ENCODE assay signal across 8 mouse cellular contexts in genomic region chr5:24427981-24428402, GRCm38 (mm10). TPM values are rescaled to one million over a fixed set of nuclear protein-coding genes. Genes with fewer than 3 reads are reported as not detected.
DNase-seq lines count a peak whose midpoint lies in the region; ATAC-seq and TF ChIP-seq lines count a peak whose summit lies in the region.

No protein-coding gene starts in this region.

- peaks cover 59% of the 10 kb centered on the region for H3K4me1 ChIP-seq in forebrain, embryonic 10.5 days
- H3K4me1 ChIP-seq in forebrain, embryonic 16.5 days (replicated peaks; ENCODE audit: control insufficient read depth, insufficient read depth, low read length) = peaks cover 38% of the 10 kb centered on the region
- peaks cover 48% of the 10 kb centered on the region for H3K4me1 ChIP-seq in hindbrain, embryonic 12.5 days
- H3K4me1 ChIP-seq in limb, embryonic 14.5 days (ENCODE audit: control insufficient read depth, insufficient read depth, low read length) = peaks cover 33% of the 10 kb centered on the region
- peaks cover 20% of the 10 kb centered on the region for H3K4me1 ChIP-seq in midbrain, embryonic 16.5 days (ENCODE audit: control insufficient read depth, insufficient read depth, low read length)

- peaks cover 19% of the 10 kb centered on the region for H3K27me3 ChIP-seq in forebrain, embryonic 10.5 days (ENCODE audit: poor library complexity, severe bottlenecking)
- H3K27me3 ChIP-seq in forebrain, embryonic 16.5 days (replicated peaks; ENCODE audit: control insufficient read depth, insufficient read depth, low read length) = no peaks in the 10 kb centered on the region
- peaks cover 13% of the 10 kb centered on the region; the same call in 1 of the 2 replicates for H3K27me3 ChIP-seq in hindbrain, embryonic 12.5 days
- no peaks in the 10 kb centered on the region for H3K27me3 ChIP-seq in limb, embryonic 14.5 days (ENCODE audit: control insufficient read depth, insufficient read depth, low read length)
- no peaks in the 10 kb centered on the region; the same call in 1 of the 2 replicates for H3K27me3 ChIP-seq in midbrain, embryonic 16.5 days (ENCODE audit: control insufficient read depth, insufficient read depth, low read depth, low read length)

- no peak overlapping the region for H3K9ac ChIP-seq in forebrain, embryonic 16.5 days (replicated peaks; ENCODE audit: low read depth, low read length)
- peak overlapping the region; percentile 28; the same call in 1 of the 2 replicates for H3K9ac ChIP-seq in hindbrain, embryonic 12.5 days
- H3K9ac ChIP-seq in limb, embryonic 14.5 days (ENCODE audit: low read depth, low read length, severe bottlenecking) = peak overlapping the region; percentile 28; the same call in 1 of the 2 replicates
- 0 out of 2 replicates have a peak overlapping the region, but pooled peaks have one; percentile 14 for H3K9ac ChIP-seq in midbrain, embryonic 16.5 days (ENCODE audit: low read depth, low read length)

- peak overlapping the region; percentile 54 for H3K27ac ChIP-seq in forebrain, embryonic 10.5 days
- H3K27ac ChIP-seq in forebrain, embryonic 16.5 days (ENCODE audit: low read length) = no peak overlapping the region
- no peak overlapping the region for H3K27ac ChIP-seq in hindbrain, embryonic 12.5 days
- no peak overlapping the region for H3K27ac ChIP-seq in limb, embryonic 14.5 days (replicated peaks; ENCODE audit: low read depth, low read length)
- no peak overlapping the region for H3K27ac ChIP-seq in midbrain, embryonic 16.5 days (ENCODE audit: low read length)

- peak overlapping the region; percentile 75 for H3K4me3 ChIP-seq in forebrain, embryonic 10.5 days
- H3K4me3 ChIP-seq in forebrain, embryonic 16.5 days (replicated peaks; ENCODE audit: low read length) = no peak overlapping the region
- no peak overlapping the region for H3K4me3 ChIP-seq in hindbrain, embryonic 12.5 days
- 0 out of 2 replicates have a peak overlapping the region, but pooled peaks have one; percentile 1 for H3K4me3 ChIP-seq in limb, embryonic 14.5 days (replicated peaks; ENCODE audit: low read length)
- H3K4me3 ChIP-seq in midbrain, embryonic 16.5 days (ENCODE audit: low read depth, low read length) = no peak overlapping the region

- DNase-seq in forebrain, embryonic 10.5 days (ENCODE audit: extremely low spot score, low spot score) = peak; percentile 45
- DNase-seq in limb, embryonic 14.5 days (ENCODE audit: low spot score) = no peak
- DNase-seq in gastrocnemius, postnatal 4 days (ENCODE audit: low spot score in 2 of 2) = no peak
- no peak for DNase-seq in layer of hippocampus, postnatal 36 days
- DNase-seq in ovary, postnatal 10 days (ENCODE audit: low spot score) = no peak

- TF ChIP-seq POLR2A in limb, embryonic 14.5 days (IDR thresholded peaks at IDR 0.05; ENCODE audit: borderline replicate concordance, extremely low read depth, insufficient read depth, insufficient read length) = no peak

- no peaks in the 10 kb centered on the region for H3K9me3 ChIP-seq in forebrain, embryonic 10.5 days
- no peaks in the 10 kb centered on the region for H3K9me3 ChIP-seq in forebrain, embryonic 16.5 days (ENCODE audit: control insufficient read depth, low read length)
- no peaks in the 10 kb centered on the region for H3K9me3 ChIP-seq in hindbrain, embryonic 12.5 days (replicated peaks)
- no peaks in the 10 kb centered on the region for H3K9me3 ChIP-seq in limb, embryonic 14.5 days (ENCODE audit: control insufficient read depth, low read length)
- no peaks in the 10 kb centered on the region for H3K9me3 ChIP-seq in midbrain, embryonic 16.5 days (replicated peaks; ENCODE audit: control insufficient read depth, low read length, poor library complexity, severe bottlenecking)

- no peak overlapping the region for H3K4me2 ChIP-seq in forebrain, embryonic 16.5 days (ENCODE audit: low read length)
- peak overlapping the region; percentile 80 for H3K4me2 ChIP-seq in hindbrain, embryonic 12.5 days (replicated peaks)
- H3K4me2 ChIP-seq in limb, embryonic 14.5 days (replicated peaks; ENCODE audit: low read depth, low read length, severe bottlenecking) = peak overlapping the region; percentile 94
- H3K4me2 ChIP-seq in midbrain, embryonic 16.5 days (ENCODE audit: low read length) = peak overlapping the region; percentile 6; the same call in 1 of the 2 replicates

- H3K36me3 ChIP-seq in forebrain, embryonic 10.5 days (replicated peaks) = peaks cover 42% of the 10 kb centered on the region
- H3K36me3 ChIP-seq in forebrain, embryonic 16.5 days (ENCODE audit: control insufficient read depth, insufficient read depth) = no peaks in the 10 kb centered on the region
- H3K36me3 ChIP-seq in hindbrain, embryonic 12.5 days = peaks cover 38% of the 10 kb centered on the region
- H3K36me3 ChIP-seq in limb, embryonic 14.5 days (ENCODE audit: control insufficient read depth, insufficient read depth, low read length) = peaks cover 41% of the 10 kb centered on the region
- peaks cover 16% of the 10 kb centered on the region; the same call in 1 of the 2 replicates for H3K36me3 ChIP-seq in midbrain, embryonic 16.5 days (ENCODE audit: control insufficient read depth, insufficient read depth, low read length)

- ATAC-seq in forebrain, embryonic 16.5 days = no peak
- no peak for ATAC-seq in hindbrain, embryonic 12.5 days (ENCODE audit: low FRiP score)
- ATAC-seq in limb, embryonic 14.5 days (ENCODE audit: low FRiP score, low read depth) = no peak
- no peak for ATAC-seq in midbrain, embryonic 16.5 days

- WGBS in forebrain, embryonic 10.5 days = 3% methylated on average over 15 of the region's 15 CpGs
- WGBS in forebrain, embryonic 16.5 days = 9% methylated on average over 15 of the region's 15 CpGs
- 5% methylated on average over 15 of the region's 15 CpGs for WGBS in hindbrain, embryonic 12.5 days
- 9% methylated on average over 15 of the region's 15 CpGs for WGBS in limb, embryonic 14.5 days
- 8% methylated on average over 14 of the region's 15 CpGs for WGBS in midbrain, embryonic 16.5 days

RNA-seq across cellular contexts. Expression of gene Slc4a2, which starts 4.4 kb away (rescaled TPM):
- 32.8 and 33.6 TPM in 2 replicates for polyA plus RNA-seq in forebrain, embryonic 10.5 days (2016; fragmentation: Nextera tagmentation; extraction: Ambion mirVana)
- polyA plus RNA-seq in forebrain, embryonic 16.5 days (2015; fragmentation: Nextera tagmentation; extraction: Ambion mirVana) = 19.1 and 23.9 TPM in 2 replicates
- 38.1 and 39.9 TPM in 2 replicates for polyA plus RNA-seq in hindbrain, embryonic 12.5 days (2016; fragmentation: Nextera tagmentation; extraction: Ambion mirVana)
- polyA plus RNA-seq in limb, embryonic 14.5 days (2012; rRNA removed) = 69.1 and 84.1 TPM in 2 replicates
- 30.0 and 37.1 TPM in 2 replicates for polyA plus RNA-seq in limb, embryonic 14.5 days (2014; fragmentation: Nextera tagmentation; extraction: Ambion mirVana)
- polyA plus RNA-seq in midbrain, embryonic 16.5 days (2015; fragmentation: Nextera tagmentation; extraction: Ambion mirVana) = 22.2 and 23.7 TPM in 2 replicates
- total RNA-seq in gastrocnemius, postnatal 4 days (2021) = 10 to 100 TPM; 40.3 to 42.6 TPM
- 10 to 100 TPM; 25.6 to 33.2 TPM for total RNA-seq in layer of hippocampus, postnatal 36 days (2021)

RNA-seq across cellular contexts. Expression of gene Cdk5, which starts 4.7 kb away (rescaled TPM):
- polyA plus RNA-seq in forebrain, embryonic 10.5 days (2016; fragmentation: Nextera tagmentation; extraction: Ambion mirVana) = 42.7 and 48.9 TPM in 2 replicates
- polyA plus RNA-seq in forebrain, embryonic 16.5 days (2015; fragmentation: Nextera tagmentation; extraction: Ambion mirVana) = 106 and 127 TPM in 2 replicates
- 61.0 and 63.8 TPM in 2 replicates for polyA plus RNA-seq in hindbrain, embryonic 12.5 days (2016; fragmentation: Nextera tagmentation; extraction: Ambion mirVana)
- polyA plus RNA-seq in limb, embryonic 14.5 days (2012; rRNA removed) = 127 and 165 TPM in 2 replicates
- polyA plus RNA-seq in limb, embryonic 14.5 days (2014; fragmentation: Nextera tagmentation; extraction: Ambion mirVana) = 51.7 TPM in 2 replicates
- 130 and 149 TPM in 2 replicates for polyA plus RNA-seq in midbrain, embryonic 16.5 days (2015; fragmentation: Nextera tagmentation; extraction: Ambion mirVana)
- total RNA-seq in gastrocnemius, postnatal 4 days (2021) = 10 to 100 TPM; 24.4 to 25.7 TPM
- total RNA-seq in layer of hippocampus, postnatal 36 days (2021) = 100 to 1,000 TPM; 122 TPM

RNA-seq across cellular contexts. Expression of gene Asic3, which starts 14.8 kb away (rescaled TPM):
- polyA plus RNA-seq in forebrain, embryonic 10.5 days (2016; fragmentation: Nextera tagmentation; extraction: Ambion mirVana) = 0.20 TPM in 1 of 2 replicates, not detected in the other
- polyA plus RNA-seq in forebrain, embryonic 16.5 days (2015; fragmentation: Nextera tagmentation; extraction: Ambion mirVana) = 0.14 and 0.36 TPM in 2 replicates
- polyA plus RNA-seq in hindbrain, embryonic 12.5 days (2016; fragmentation: Nextera tagmentation; extraction: Ambion mirVana) = 1.0 and 1.2 TPM in 2 replicates
- 3.0 and 6.2 TPM in 2 replicates for polyA plus RNA-seq in limb, embryonic 14.5 days (2012; rRNA removed)
- 0.36 and 1.2 TPM in 2 replicates for polyA plus RNA-seq in limb, embryonic 14.5 days (2014; fragmentation: Nextera tagmentation; extraction: Ambion mirVana)
- polyA plus RNA-seq in midbrain, embryonic 16.5 days (2015; fragmentation: Nextera tagmentation; extraction: Ambion mirVana) = 0.24 TPM in 1 of 2 replicates, not detected in the other
- under 1 TPM; 0.22 to 0.52 TPM for total RNA-seq in gastrocnemius, postnatal 4 days (2021)
- under 1 TPM in 1 of 2 experiments, not detected in 1; 0.23 TPM for total RNA-seq in layer of hippocampus, postnatal 36 days (2021)

RNA-seq across cellular contexts. Expression of gene Fastk, which starts 17.1 kb away (rescaled TPM):
- 106 and 108 TPM in 2 replicates for polyA plus RNA-seq in forebrain, embryonic 10.5 days (2016; fragmentation: Nextera tagmentation; extraction: Ambion mirVana)
- 92.2 and 96.3 TPM in 2 replicates for polyA plus RNA-seq in forebrain, embryonic 16.5 days (2015; fragmentation: Nextera tagmentation; extraction: Ambion mirVana)
- polyA plus RNA-seq in hindbrain, embryonic 12.5 days (2016; fragmentation: Nextera tagmentation; extraction: Ambion mirVana) = 109 and 113 TPM in 2 replicates
- polyA plus RNA-seq in limb, embryonic 14.5 days (2012; rRNA removed) = 295 and 397 TPM in 2 replicates
- 113 and 120 TPM in 2 replicates for polyA plus RNA-seq in limb, embryonic 14.5 days (2014; fragmentation: Nextera tagmentation; extraction: Ambion mirVana)
- 93.0 and 96.2 TPM in 2 replicates for polyA plus RNA-seq in midbrain, embryonic 16.5 days (2015; fragmentation: Nextera tagmentation; extraction: Ambion mirVana)
- 100 to 1,000 TPM; 129 to 132 TPM for total RNA-seq in gastrocnemius, postnatal 4 days (2021)
- total RNA-seq in layer of hippocampus, postnatal 36 days (2021) = 100 to 1,000 TPM; 121 to 144 TPM

RNA-seq across cellular contexts. Expression of gene Tmub1, which starts 19.7 kb away (rescaled TPM):
- 28.4 and 31.8 TPM in 2 replicates for polyA plus RNA-seq in forebrain, embryonic 10.5 days (2016; fragmentation: Nextera tagmentation; extraction: Ambion mirVana)
- 37.3 and 45.4 TPM in 2 replicates for polyA plus RNA-seq in forebrain, embryonic 16.5 days (2015; fragmentation: Nextera tagmentation; extraction: Ambion mirVana)
- polyA plus RNA-seq in hindbrain, embryonic 12.5 days (2016; fragmentation: Nextera tagmentation; extraction: Ambion mirVana) = 32.6 and 36.7 TPM in 2 replicates
- 29.8 and 35.5 TPM in 2 replicates for polyA plus RNA-seq in limb, embryonic 14.5 days (2012; rRNA removed)
- 23.2 and 23.5 TPM in 2 replicates for polyA plus RNA-seq in limb, embryonic 14.5 days (2014; fragmentation: Nextera tagmentation; extraction: Ambion mirVana)
- polyA plus RNA-seq in midbrain, embryonic 16.5 days (2015; fragmentation: Nextera tagmentation; extraction: Ambion mirVana) = 60.1 and 63.2 TPM in 2 replicates
- 1 to 10 TPM; 6.7 to 7.0 TPM for total RNA-seq in gastrocnemius, postnatal 4 days (2021)
- total RNA-seq in layer of hippocampus, postnatal 36 days (2021) = 10 to 100 TPM; 18.6 to 19.8 TPM

Comparison
In these comparisons a context has a peak if more than half of its experiments do, and no peak if none do; other contexts are left out.
1. H3K4me3 ChIP-seq: peak in forebrain, embryonic 10.5 days (single experiment) and limb, embryonic 14.5 days (single experiment); none in forebrain, embryonic 16.5 days (single experiment), hindbrain, embryonic 12.5 days (single experiment) and midbrain, embryonic 16.5 days (single experiment).